Mouse (Mus musculus) layer of hippocampus, postnatal 14 days (tissue): ENCODE results near the gene Oprm1. TPM values are rescaled to one million over a fixed set of nuclear protein-coding genes. Genes with fewer than 3 reads are reported as not detected.
"Not testable (repeated sequence)": the region's sequence is repeated elsewhere in the genome, so short reads cannot be mapped to it uniquely, and the experiment has no call there.

Source experiments
- DNase-seq, 2 experiments: peaks; one replicate each; pipeline ENCODE4 v3.0.0; 2021 to 2022; ENCODE audit warnings: low spot score in 2 of 2, mixed read lengths in 1 of 2
- long read RNA-seq, 2 experiments: library from polyadenylated mRNA; stranded (forward); transcript quantifications; one replicate each; pipeline ENCODE4 v2.0.0; 2021
- total RNA-seq, 2 experiments: library from RNA; stranded (reverse); gene quantifications; 2 replicates each; pipeline ENCODE4 v1.2.3; 2021

Gene Oprm1
- total RNA-seq, result 1 to 10 TPM; 5.1 to 5.4 TPM
- long read RNA-seq, experiment 1, partial matches to known transcripts, result 0 of 1 reads
- long read RNA-seq, experiment 1, other reads (novel, unspliced or antisense), result 1 of 1 reads
- long read RNA-seq, experiment 2, partial matches to known transcripts, result 0 of 1 reads
- long read RNA-seq, experiment 2, other reads (novel, unspliced or antisense), result 1 of 1 reads

DNA sequence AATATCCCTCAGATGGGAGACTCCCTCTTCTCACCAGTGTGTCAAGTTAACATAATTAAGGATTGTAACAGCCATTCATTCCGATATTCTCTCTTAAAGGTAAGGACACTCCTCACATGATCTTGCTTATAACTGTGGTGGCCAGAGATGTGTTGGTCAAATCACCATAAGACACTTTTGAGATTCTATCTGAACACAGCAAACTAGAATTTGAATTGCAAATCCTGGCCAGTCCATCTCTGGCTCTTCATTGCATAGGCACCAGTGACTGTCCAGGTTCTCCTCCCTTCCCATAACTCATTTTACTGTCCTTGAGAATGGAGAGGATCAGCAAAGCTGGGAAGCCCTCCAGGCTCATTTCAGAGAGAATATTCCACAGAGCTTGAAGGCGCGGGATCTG lies at the start of gene Oprm1:
Oprm1 (plus strand) TSS at position 301 of the 400 bp plus-strand sequence.
- no peak for DNase-seq

DNA sequence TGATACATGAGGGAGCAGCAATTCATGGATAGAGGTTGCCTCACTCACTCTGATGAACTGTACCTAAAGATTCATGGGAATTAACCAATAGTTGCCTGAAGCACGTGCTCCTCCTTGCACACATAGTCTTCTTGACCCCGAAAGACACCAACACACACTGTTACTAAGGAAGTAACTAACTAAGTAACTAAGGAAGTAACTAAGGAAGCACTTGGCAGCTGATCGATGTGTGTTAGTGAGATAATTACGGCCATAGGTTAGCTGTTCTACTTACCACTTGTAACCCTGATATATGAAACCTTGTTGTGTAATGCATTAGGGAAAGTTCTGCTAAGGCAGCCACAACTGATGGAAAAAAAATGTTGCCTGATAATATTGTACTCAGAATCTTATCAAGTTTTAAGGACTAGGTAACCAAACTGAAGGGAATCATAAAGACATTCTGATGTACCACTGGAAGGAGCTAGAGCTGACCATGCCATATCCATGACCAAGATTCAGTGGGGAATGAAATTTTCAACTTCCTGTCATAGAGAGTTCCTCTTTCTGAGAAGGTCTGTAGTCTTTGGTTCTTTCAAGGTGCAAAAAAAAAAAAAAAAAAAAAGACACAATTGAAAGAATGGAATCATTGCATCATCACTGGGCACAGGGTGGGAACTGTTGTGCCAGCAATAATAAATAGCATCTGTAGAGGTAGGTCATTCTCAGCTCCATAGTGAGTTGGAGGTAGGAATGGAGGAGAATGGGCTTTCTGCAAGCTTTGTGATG lies 40.9 kb upstream of the Oprm1 start:
- no peak for DNase-seq

DNA sequence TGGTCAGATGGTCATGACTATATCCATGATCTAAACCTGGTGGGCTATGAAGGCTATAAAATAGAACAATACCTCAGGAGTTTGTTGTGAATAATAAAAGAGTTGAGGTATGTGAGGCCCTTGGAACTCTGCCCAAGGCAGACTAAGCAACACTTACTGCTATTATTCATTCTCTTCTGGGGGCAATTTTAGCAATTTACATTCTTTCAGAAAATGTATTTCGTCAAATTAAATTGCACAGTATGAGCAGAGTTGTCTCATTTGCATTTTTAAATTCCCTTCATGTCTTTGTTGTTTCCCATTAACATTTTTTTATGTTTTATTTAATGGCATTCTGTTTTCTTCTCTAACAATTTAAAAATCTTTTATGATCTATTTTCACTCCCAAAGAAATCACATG lies 34.5 kb upstream of the Oprm1 start:
- DNase-seq, result no peak

DNA sequence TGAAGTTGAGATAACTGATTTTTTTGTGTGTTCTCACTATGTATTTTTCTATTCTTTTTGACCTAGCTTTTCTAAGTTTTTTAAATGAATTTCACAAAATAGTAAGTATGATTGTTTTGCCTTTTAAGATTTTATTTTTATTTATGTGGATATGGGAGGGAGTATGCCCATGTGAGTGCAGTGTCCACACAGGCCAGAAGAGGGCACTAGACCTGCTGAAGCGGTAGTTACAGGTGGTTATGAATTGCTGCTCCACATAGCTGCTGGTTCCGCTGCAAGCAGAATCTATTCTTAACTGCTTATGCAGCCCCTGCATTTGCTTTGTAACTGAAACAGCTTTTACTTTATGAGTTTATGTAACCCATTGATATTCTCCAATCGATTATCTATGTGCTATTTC lies 29.8 kb upstream of the Oprm1 start:
- no peak for DNase-seq

DNA sequence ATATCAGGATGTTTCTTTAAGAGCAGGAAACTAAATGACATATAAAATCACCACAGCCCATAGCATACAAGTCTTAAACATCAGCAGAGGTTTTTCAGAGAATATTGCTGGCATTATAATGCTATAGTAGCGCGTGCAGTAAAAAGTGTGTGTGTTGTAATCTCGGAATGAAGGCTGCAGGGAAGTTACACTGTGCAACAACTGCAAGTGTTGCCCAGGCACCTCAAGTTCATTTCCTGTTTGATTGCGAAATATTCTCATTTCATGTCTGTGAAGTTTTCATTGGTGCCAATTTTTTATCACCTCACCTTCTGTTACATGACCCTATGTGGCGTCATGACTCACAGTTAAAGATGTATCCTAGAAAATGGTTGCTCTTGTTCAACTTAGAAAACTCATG lies 4.9 kb upstream of the Oprm1 start:
- DNase-seq, result no peak

DNA sequence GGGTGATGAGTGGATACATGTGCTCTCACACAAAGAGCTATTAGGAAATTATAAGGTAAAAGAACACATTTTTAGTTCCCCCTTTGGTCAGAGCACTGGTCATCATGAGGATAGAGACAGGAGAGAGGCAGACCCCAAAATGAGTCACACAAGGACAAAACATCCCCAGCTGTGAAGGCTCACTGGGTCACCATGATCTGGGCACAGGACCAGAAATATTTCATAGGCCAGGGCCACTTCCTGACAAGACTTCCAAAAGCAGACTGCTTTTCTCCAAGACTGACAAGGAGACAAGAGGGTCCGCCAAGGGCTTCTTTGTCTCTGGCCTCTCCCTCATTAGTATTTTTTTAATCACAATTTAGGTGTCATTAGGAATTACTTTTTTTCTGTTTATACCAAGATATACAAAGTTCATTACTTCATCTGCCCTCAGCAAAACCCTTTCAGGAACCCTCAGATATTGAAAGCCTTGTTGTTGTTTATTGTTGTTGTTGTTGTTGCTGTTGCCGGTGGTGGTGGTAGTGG lies 3.0 kb downstream of the Oprm1 start, which contains the start of gene Gm10945:
Gm10945 (minus strand) TSS at position 475 of the 525 bp plus-strand sequence.
- DNase-seq, result no peak

DNA sequence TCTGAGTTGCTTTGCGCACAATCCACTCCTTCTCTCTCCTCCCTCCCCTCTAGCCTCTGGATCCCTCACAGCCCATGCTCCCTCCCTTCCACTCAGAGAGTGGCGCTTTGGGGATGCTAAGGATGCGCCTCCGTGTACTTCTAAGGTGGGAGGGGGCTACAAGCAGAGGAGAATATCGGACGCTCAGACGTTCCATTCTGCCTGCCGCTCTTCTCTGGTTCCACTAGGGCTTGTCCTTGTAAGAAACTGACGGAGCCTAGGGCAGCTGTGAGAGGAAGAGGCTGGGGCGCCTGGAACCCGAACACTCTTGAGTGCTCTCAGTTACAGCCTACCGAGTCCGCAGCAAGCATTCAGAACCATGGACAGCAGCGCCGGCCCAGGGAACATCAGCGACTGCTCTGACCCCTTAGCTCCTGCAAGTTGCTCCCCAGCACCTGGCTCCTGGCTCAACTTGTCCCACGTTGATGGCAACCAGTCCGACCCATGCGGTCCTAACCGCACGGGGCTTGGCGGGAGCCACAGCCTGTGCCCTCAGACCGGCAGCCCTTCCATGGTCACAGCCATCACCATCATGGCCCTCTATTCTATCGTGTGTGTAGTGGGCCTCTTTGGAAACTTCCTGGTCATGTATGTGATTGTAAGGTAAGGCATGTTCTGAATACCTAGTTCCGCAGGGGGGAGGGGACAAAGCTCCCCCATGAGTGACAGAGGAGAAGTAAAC lies 30.4 kb downstream of the Oprm1 start:
- peak in 1 of 2 experiments; percentile 3 for DNase-seq

DNA sequence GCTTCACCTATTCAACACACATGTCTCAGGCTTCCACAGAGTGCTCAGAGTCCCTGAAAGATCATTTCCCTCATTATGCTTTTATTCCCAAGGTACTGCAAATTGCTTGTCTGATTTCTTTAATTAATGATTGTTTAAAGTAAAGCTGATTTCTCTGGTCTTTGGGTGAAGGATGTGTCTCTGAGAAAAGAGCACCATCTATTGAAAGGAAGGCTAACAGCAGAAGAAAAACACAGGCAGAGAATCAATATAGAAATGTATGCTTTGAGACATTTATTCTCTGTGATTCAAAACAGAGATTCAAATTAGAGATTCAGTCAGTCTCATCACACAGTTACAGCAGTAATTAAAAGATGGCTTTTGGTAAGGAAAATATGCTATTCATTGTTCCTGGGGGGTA lies 31.9 kb downstream of the Oprm1 start:
- no peak for DNase-seq

DNA sequence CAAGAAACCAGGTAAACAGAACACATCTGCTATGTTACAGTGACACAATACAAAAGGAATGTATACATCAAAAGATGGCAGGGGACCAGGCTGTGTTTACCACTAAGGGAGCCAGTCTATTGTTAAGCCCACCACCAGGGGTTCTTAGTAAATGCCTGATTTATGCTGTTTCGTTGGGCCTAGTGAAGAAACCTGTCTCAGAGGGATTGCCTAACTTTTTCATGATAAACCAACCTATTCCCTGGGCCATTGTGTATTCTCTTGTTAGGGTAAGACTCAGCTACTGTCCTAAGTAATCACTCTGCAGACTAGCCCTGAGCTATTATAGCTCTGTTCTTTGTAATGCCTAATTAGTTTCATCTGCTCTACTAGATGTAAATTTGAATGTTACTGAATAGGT lies 62.3 kb downstream of the Oprm1 start:
- DNase-seq, result no peak

DNA sequence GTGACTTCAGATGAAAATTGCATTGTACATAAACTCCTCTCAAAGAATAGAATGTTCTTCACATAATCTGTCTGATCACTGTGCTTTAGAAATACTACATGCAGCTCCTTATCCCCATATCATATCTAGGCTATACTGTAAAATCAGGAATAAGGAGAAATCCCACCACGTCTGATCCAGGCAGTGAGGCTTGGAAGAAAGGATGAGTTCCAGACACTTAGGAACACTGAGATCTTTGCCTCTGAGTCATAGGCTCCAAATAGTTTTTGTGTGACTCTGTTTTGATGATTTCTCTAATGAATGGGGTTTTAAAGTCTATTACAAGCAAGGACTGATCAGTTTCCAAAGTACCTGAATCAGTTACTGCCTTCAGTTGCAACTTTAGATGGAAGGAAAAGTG lies 83.9 kb downstream of the Oprm1 start:
- no peak for DNase-seq

DNA sequence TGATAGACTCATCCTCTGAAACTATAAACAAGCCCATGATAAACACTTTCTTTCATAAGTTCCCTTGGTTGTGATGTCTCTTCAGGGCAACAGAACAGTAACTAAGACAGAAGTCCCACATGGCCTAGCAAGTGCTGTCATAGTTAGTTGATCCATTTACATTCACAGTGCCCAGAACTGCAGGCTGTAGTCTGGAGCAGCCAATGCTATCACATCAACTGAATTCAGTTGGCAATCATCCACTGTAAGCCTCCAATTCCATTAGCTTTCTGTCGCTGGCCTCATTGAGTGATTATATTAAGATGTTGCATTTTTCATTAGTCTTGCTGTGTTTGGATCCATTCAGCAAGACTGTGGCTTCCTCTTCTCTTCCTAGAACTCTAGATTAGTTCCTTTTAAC lies 88.0 kb downstream of the Oprm1 start:
- DNase-seq, result no peak

DNA sequence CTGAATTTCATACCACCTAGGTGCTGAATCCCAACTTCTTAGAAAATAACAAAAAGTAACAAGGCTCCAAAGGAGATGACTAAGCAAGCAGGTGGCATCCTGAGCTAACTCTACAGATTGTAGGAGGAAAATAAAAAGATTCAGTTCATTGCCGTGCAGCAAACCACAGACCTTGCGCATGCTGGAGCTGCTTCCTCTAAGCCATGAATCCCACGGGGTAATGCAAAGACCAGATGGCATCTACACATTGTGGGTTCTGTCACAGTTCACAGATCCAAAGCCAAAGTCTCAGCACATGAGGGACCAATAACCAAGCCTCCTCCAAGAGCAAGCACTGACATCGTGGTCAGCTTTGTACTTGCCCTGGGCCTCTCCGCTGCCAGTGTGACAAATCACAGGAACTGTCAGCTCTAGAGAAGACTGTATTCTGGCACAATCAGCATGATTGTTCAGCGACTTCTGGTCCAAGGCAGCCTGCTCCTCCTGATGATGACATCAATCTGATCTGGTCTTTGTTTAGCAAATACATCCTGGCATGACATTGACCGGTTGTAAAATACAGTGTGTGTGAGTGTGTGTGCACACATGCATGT lies 90.0 kb downstream of the Oprm1 start:
- DNase-seq, result peak in 1 of 2 experiments; percentile 12

DNA sequence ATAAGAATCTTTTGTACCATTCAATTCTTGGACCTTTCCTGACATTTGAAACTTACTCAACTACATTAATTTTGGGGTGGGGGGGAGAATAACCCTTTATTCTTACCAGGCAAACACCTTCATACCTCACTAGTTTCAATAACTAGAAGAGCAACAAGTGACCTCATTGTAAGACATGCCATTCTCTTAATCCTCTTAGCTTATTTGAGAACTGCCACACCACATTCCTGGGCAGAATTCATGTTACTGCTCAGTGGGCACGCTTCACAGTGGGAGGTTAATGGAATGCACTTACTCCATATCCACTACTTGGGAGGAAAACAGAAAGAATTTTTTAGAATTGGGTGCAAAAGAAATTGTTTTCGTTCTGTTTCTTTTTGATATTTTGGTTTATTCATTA lies 90.5 kb downstream of the Oprm1 start:
- no peak for DNase-seq

DNA sequence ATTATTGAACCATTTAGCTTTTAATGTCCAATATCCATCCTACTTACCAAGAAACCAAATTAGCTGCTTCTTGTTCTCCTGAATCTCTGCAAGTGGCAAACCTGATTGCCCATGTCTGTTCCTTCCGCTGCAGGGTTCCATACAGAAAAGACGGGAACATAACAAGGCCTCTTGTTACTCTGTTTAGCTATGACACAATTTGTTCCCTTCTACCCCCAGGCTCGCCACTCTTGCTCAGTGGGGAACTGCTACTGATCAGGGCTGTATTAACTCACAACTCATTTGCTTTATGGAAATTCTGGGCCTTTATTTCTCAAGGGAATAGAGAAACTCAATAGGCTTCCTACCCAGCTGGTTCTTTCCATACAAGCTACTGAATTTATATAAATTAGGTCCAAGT lies 97.5 kb downstream of the Oprm1 start:
- no peak for DNase-seq

DNA sequence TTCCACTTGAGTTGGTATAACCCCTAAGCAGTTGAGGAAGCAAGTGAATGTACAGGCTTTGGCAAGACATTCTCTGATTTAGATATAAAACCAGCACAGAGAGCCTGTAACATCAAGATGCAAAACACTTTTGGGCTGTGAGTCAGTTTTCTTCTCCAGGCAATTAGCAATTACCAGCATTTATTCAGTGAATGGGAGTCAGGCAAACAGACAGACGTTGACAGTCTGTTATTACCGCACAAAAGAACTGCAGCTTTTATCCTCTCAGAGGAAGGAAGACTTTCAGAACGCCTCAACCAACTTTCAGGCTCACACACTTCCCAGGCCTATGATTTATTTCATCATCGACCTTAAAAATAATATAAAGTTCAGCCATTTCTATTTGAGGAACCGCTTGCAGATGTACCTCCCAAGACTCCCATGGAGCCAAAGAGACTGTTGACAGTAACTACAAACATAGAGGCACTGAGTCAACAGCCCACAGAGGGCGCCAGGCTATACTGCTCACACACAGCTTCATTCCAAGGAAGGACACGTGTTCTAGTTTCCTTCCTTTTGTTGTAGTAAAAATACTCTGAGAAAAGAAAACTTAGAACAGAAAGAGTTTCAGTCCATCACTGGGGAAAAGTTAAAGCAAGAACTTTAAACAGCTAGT lies 113.2 kb downstream of the Oprm1 start:
- DNase-seq, result peak in 1 of 2 experiments; percentile 22

DNA sequence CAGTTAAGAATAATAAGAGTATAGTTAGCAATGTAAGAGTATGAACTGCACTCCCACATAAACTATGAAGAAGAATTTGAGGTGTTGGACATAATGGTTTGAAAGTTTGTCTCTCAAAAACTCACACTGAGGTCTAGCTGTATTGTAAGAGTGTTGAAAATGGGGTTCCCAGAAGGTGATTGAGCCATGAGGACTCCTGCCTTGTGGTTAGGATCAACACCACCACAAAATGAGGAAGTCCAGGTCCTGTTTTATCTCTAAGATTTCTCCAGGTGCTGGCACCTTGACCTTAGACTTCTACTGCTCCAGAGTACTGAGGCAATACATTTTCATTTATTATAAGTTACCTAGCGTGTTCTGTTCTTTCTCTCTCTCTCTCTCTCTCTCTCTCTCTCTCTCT lies 115.6 kb downstream of the Oprm1 start:
- DNase-seq, result no peak

DNA sequence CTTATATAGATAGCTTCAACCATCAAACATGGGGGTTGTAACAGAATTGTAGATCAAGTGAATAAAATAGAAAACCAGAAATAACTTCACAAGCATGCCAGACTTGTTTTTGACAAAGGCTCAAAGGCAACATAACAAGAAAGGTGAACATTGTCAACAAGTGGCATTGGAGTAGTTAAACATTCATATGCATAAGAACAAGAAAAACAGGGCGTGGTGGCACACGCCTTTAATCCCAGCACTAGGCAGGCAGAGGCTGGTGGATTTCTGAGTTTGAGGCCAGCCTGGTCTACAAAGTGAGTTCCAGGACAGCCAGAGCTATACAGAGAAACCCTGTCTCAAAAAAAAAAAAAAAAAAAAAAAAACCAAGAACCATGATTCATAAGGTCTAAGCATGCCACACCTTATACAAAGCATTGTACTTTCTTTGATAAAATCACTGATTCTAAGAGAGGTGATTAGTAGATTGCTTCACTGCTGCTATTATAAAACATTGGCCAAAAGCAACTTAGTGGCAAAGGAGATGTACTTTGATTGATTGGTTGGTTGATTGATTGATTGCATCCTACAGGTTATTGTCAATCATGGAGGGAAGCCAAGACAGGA lies 120.1 kb downstream of the Oprm1 start:
- DNase-seq, result no peak

DNA sequence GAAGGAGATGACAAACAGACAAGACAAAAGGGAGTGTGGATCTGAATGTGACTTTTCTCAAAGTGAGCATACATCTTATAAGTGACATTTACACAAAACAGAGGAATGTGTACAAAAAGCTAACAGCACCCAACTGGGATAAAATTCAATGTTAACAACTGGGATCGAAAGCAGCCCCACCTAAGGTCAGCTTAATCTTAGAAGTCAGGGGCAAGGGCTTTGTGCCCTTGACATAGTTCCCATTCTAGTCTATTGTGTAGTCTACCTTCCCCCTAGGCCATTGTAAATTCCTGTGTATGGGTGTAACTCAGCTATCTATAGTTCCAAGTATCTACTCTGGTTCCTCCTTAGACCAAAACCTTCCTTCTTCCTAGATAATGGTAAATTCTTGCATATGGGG lies 123.7 kb downstream of the Oprm1 start:
- not testable (repeated sequence) for DNase-seq

DNA sequence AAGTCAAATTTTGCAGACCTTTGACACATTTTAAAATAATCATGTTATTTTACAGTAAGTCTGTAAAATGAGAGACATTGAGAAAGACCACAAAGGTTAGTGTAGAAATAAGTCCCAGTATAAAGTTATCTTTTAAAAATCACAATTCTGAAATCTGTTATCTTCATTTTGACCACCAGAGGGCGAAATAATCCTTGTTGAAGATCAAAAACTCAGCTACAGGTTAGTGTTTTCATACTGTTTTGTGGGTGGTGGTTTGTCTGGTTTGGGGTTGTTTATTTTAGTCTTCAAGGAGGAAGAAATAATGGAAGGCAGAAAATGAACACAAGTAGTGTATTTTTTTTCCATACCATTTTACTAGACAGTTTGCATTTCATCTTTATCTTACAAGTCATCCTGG lies 127.2 kb downstream of the Oprm1 start:
- DNase-seq, result peak in 1 of 2 experiments; percentile 39

DNA sequence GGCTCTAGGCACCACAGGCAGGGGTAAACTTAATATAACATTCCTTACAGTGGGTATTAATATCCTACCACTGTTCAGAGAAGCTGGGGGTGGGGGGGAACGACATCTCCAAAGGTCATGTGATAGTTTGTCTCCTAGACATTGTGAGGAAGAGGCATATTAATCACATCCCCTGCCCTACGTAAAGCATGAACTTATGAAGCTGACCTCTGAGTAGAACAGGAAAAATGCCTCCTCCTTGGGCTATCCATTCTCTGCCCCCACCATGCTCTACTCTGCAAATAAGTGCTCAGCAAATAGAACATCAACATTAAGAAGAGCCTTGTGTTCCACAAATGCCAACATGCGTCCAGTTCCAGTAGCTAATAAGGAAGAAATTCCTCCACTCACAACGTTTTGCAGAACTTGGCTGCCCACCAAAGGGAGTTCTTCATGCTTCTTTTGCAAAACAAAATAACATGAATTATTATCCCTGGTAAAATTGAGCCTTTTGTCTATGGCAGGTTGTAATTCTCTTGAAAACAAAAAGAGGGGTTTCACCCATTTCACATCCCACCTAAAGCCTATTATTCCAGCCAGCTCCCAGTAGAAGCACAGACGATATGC lies 131.4 kb downstream of the Oprm1 start:
- no peak for DNase-seq
